Comparison of ENCODE assay signal across 8 mouse cellular contexts in genomic region chr2:75990885-75991539, GRCm38 (mm10). TPM values are rescaled to one million over a fixed set of nuclear protein-coding genes. Genes with fewer than 3 reads are reported as not detected.
A peak's percentile ranks its signal among the peaks of the same experiment; 100 is the strongest.
DNase-seq lines count a peak whose midpoint lies in the region; ATAC-seq lines count a peak whose summit lies in the region.

No protein-coding gene starts in this region.

- H3K9ac ChIP-seq in kidney, embryonic 14.5 days (ENCODE audit: low read depth, low read length): no peak overlapping the region
- H3K9ac ChIP-seq in liver, embryonic 15.5 days: no peak overlapping the region

- WGBS in kidney, embryonic 14.5 days: 61% methylated on average over 13 of the region's 13 CpGs
- WGBS in liver, embryonic 15.5 days (ENCODE audit: insufficient replicate concordance): 25% methylated on average over 13 of the region's 13 CpGs

- DNase-seq in 416B (ENCODE audit: low read depth): peak; percentile 74
- peak; percentile 89 for DNase-seq in R1 (ENCODE audit: low read depth, low spot score)
- peak; percentile 73 to 86 for DNase-seq in cerebellum, postnatal 14 days
- peak; percentile 96 for DNase-seq in heart, adult 11 months
- peak; percentile 74 for DNase-seq in ovary, postnatal 36 days (ENCODE audit: low spot score)
- peak; percentile 73 for DNase-seq in thymus, postnatal 25 days

- no peaks in the 10 kb centered on the region for H3K36me3 ChIP-seq in kidney, embryonic 14.5 days (ENCODE audit: control insufficient read depth, insufficient read depth, low read length)
- no peaks in the 10 kb centered on the region for H3K36me3 ChIP-seq in liver, embryonic 15.5 days (replicated peaks)

- H3K4me2 ChIP-seq in kidney, embryonic 14.5 days (replicated peaks; ENCODE audit: low read depth, low read length): no peak overlapping the region
- peak overlapping the region; percentile 33; the same call in 1 of the 2 replicates for H3K4me2 ChIP-seq in liver, embryonic 15.5 days

- H3K27ac ChIP-seq in kidney, embryonic 14.5 days (ENCODE audit: low read depth, low read length): no peak overlapping the region
- no peak overlapping the region for H3K27ac ChIP-seq in liver, embryonic 15.5 days (replicated peaks)

- peaks cover 26% of the 10 kb centered on the region; the same call in 1 of the 2 replicates for H3K4me1 ChIP-seq in kidney, embryonic 14.5 days (ENCODE audit: control insufficient read depth, insufficient read depth, low read length)
- no peaks in the 10 kb centered on the region for H3K4me1 ChIP-seq in liver, embryonic 15.5 days (replicated peaks)

- no peaks in the 10 kb centered on the region for H3K27me3 ChIP-seq in kidney, embryonic 14.5 days (ENCODE audit: control insufficient read depth, insufficient read depth, low read length)
- H3K27me3 ChIP-seq in liver, embryonic 15.5 days: no peaks in the 10 kb centered on the region

- 0 out of 2 replicates have a peak, but pooled peaks have one; percentile 54 for ATAC-seq in kidney, embryonic 14.5 days (ENCODE audit: low FRiP score, low TSS enrichment)
- ATAC-seq in liver, embryonic 15.5 days (ENCODE audit: insufficient read depth): no peak

- no peaks in the 10 kb centered on the region for H3K9me3 ChIP-seq in kidney, embryonic 14.5 days (ENCODE audit: control insufficient read depth, low read length)
- H3K9me3 ChIP-seq in liver, embryonic 15.5 days (replicated peaks): no peaks in the 10 kb centered on the region

- H3K4me3 ChIP-seq in kidney, embryonic 14.5 days (ENCODE audit: low read length): no peak overlapping the region
- H3K4me3 ChIP-seq in liver, embryonic 15.5 days (replicated peaks): no peak overlapping the region

RNA-seq across cellular contexts. Expression of gene Ttc30a1, which starts 9.2 kb away (rescaled TPM):
- polyA plus RNA-seq in kidney, embryonic 14.5 days (2014; fragmentation: Nextera tagmentation; extraction: Ambion mirVana): 7.3 and 8.5 TPM in 2 replicates
- polyA plus RNA-seq in liver, embryonic 15.5 days (2015; fragmentation: Nextera tagmentation; extraction: Ambion mirVana): 0.98 and 1.1 TPM in 2 replicates

RNA-seq across cellular contexts. Expression of gene Ttc30a2, which starts 13.0 kb away (rescaled TPM):
- 0.46 and 0.76 TPM in 2 replicates for polyA plus RNA-seq in kidney, embryonic 14.5 days (2014; fragmentation: Nextera tagmentation; extraction: Ambion mirVana)
- 0.16 TPM in 2 replicates for polyA plus RNA-seq in liver, embryonic 15.5 days (2015; fragmentation: Nextera tagmentation; extraction: Ambion mirVana)

RNA-seq across cellular contexts. Expression of gene Ttc30b, which starts 52.6 kb away (rescaled TPM):
- 8.3 and 10.8 TPM in 2 replicates for polyA plus RNA-seq in kidney, embryonic 14.5 days (2014; fragmentation: Nextera tagmentation; extraction: Ambion mirVana)
- polyA plus RNA-seq in liver, embryonic 15.5 days (2015; fragmentation: Nextera tagmentation; extraction: Ambion mirVana): 0.94 and 1.0 TPM in 2 replicates
